Mouse (Mus musculus) spleen, adult 2 months (tissue): ENCODE measurements around the gene Egfr.

Source experiments
- CTCF ChIP-seq: fragments of 200-500 bp; IDR thresholded peaks from 2 replicates; pipeline ENCODE4 v1.5.1; 2011; ENCODE audit warnings: mild to moderate bottlenecking, inconsistent platforms; ENCODE audit not compliant: insufficient read depth, insufficient read length, insufficient replicate concordance; ENCODE audit errors: extremely low read depth
- POLR2A ChIP-seq: fragments of 200-500 bp; IDR thresholded peaks from 2 replicates; pipeline ENCODE4 v1.6.1; 2011; ENCODE audit warnings: low read depth, low read length, inconsistent platforms

DNA sequence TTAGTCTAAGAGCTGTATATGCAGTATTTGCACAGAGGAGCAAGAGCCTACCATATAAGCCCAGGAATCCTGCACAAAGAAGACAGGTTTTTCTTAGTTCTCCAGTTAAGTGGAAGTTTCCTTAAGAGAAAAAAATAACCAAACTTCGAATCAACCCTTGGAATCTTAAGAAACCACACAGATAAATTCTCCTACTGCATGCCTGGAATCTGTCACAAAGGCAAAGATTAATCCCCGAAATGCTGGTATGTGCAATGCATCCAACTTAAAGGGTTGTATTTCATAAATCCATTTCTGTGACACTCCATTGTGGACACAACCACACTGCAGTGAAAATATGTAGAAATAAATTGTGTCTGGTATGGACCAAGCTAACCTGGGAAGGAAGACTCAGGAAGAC lies 102.1 kb downstream of the Egfr start:
- no peak for TF ChIP-seq CTCF
- no peak for TF ChIP-seq POLR2A
